Mouse (Mus musculus): ENCODE measurements around the gene Otoa.

Otoa gene

DNA sequence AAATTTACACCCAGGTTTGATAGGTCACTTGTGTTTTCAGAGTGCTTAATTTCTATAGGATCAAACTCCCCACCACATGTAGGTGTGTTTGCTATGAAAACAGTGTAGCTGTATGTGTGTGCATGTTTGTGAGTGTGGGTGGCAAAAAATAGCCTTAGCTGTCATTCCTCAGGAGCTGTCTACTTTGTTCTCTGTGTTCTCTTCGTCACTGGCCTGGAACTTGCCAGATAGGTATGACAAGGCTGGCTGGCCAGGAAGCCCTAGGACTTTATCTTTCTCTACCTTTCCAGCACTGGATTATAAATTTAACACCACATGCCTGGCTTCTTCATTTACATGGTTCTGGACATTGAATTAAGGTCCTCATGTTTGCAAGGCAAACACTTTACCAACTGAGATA lies 37.2 kb upstream of the Otoa start:
- TF ChIP-seq CTCF (conservative IDR thresholded peaks at IDR 0.05; ENCODE audit: low read length) (no peak), POU5F1 (IDR thresholded peaks at IDR 0.05; ENCODE audit: borderline replicate concordance, low read length) (no peak), NANOG (IDR thresholded peaks at IDR 0.05; ENCODE audit: borderline replicate concordance, low read length) (no peak)
- H3K9me3 ChIP-seq (ENCODE audit: low read length): no peaks in the 10 kb centered on the region
- no peak overlapping the region for H3K4me3 ChIP-seq (replicated peaks; ENCODE audit: low read length)
- no peaks in the 10 kb centered on the region for H3K27me3 ChIP-seq (ENCODE audit: insufficient read depth, low read length)
- peaks cover 13% of the 10 kb centered on the region; the same call in 1 of the 2 replicates for H3K36me3 ChIP-seq (ENCODE audit: insufficient read depth, low read length)
- no peaks in the 10 kb centered on the region for H3K4me1 ChIP-seq (replicated peaks; ENCODE audit: low read depth, low read length)

DNA sequence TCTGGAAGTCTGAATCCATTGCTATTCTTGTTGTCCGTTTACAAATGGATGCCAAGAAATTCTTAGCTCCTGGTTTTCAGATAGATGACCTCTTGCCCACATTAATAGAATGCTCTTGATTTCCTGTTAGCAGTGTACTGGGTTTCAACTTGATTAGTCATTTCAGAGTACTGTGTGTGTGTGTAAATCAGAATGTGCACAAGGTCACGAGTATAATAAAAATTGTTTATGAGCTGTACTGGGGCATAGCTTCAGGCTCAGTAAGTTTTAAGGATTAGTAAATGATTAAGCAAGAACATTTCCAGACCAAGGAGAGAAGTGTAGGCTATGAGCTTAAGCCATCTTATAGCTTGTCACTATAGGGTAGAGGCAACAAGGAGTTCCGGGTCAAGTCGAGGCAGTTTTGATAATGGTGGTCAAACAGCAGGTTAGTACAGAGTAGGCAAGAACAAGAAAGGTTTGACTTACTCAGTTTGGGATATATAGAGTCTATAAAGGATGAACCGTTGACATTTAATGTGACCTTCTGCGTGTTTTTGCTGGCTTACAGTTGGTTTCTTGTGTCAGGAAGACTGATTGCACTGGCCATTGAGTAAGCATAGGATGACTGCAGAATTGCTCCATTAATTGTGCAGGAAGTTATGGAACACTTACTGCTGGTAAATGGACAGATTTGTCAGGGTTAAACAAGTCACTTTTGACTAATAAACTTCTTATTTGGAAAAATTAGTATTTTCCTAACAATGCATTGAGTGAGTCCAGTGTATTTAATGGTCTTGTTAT lies 35.6 kb upstream of the Otoa start:
- H3K9me3 ChIP-seq (ENCODE audit: low read length): no peaks in the 10 kb centered on the region
- H3K27me3 ChIP-seq (ENCODE audit: insufficient read depth, low read length): no peaks in the 10 kb centered on the region
- no peaks in the 10 kb centered on the region for H3K4me1 ChIP-seq (replicated peaks; ENCODE audit: low read depth, low read length)
- H3K4me3 ChIP-seq (replicated peaks; ENCODE audit: low read length): no peak overlapping the region
- H3K36me3 ChIP-seq (ENCODE audit: insufficient read depth, low read length): peaks cover 14% of the 10 kb centered on the region; the same call in 1 of the 2 replicates
- TF ChIP-seq POU5F1 (IDR thresholded peaks at IDR 0.05; ENCODE audit: borderline replicate concordance, low read length): no peak
- TF ChIP-seq CTCF (conservative IDR thresholded peaks at IDR 0.05; ENCODE audit: low read length): no peak
- TF ChIP-seq NANOG (IDR thresholded peaks at IDR 0.05; ENCODE audit: borderline replicate concordance, low read length): no peak

DNA sequence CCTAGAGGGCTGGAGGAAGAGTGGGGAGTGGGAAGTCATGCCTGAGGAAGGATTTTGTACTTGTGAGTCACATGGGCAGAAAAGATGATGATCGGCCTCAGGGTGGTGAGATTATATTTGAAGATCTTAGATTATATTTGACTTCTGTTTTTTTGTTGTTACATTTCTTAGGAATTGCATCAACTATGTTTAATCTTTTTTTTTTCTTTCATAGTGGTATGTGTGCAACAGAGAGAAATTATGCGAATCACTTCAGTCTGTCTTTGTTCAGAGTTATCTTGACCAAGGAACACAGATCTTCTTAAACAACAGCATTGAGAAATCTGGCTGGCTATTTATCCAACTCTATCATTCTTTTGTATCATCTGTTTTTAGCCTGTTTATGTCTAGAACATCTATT lies 33.8 kb upstream of the Otoa start:
- H3K4me3 ChIP-seq (replicated peaks; ENCODE audit: low read length): no peak overlapping the region
- no peaks in the 10 kb centered on the region for H3K27me3 ChIP-seq (ENCODE audit: insufficient read depth, low read length)
- peaks cover 29% of the 10 kb centered on the region for H3K36me3 ChIP-seq (ENCODE audit: insufficient read depth, low read length)
- no peaks in the 10 kb centered on the region for H3K4me1 ChIP-seq (replicated peaks; ENCODE audit: low read depth, low read length)
- TF ChIP-seq CTCF (conservative IDR thresholded peaks at IDR 0.05; ENCODE audit: low read length) (no peak), NANOG (IDR thresholded peaks at IDR 0.05; ENCODE audit: borderline replicate concordance, low read length) (no peak), POU5F1 (IDR thresholded peaks at IDR 0.05; ENCODE audit: borderline replicate concordance, low read length) (no peak)
- H3K9me3 ChIP-seq (ENCODE audit: low read length): no peaks in the 10 kb centered on the region

- Histone ChIP-seq H3K36me3 (ENCODE audit: insufficient read depth, low read length) (peaks cover 67% of the 10 kb centered on the region), H3K27me3 (ENCODE audit: insufficient read depth, low read length) (no peaks in the 10 kb centered on the region), H3K4me1 (replicated peaks; ENCODE audit: low read depth, low read length) (no peaks in the 10 kb centered on the region), H3K4me3 (replicated peaks; ENCODE audit: low read length) (no peak overlapping the region), H3K9me3 (ENCODE audit: low read length) (no peaks in the 10 kb centered on the region)
- no peak for TF ChIP-seq NANOG (IDR thresholded peaks at IDR 0.05; ENCODE audit: borderline replicate concordance, low read length)
- TF ChIP-seq CTCF (conservative IDR thresholded peaks at IDR 0.05; ENCODE audit: low read length): no peak
- TF ChIP-seq POU5F1 (IDR thresholded peaks at IDR 0.05; ENCODE audit: borderline replicate concordance, low read length): no peak
Observed at GRCm38 (mm10) chr7:121053071-121053470, 28.4 kb upstream of the Otoa start.

GRCm38 (mm10) chr7:121059477-121060218 lies 21.8 kb upstream of the Otoa start:
- H3K9me3 ChIP-seq (ENCODE audit: low read length): no peaks in the 10 kb centered on the region

GRCm38 (mm10) chr7:121064309-121064708 lies 17.1 kb upstream of the Otoa start:
- TF ChIP-seq CTCF (conservative IDR thresholded peaks at IDR 0.05; ENCODE audit: low read length) (no peak), POU5F1 (IDR thresholded peaks at IDR 0.05; ENCODE audit: borderline replicate concordance, low read length) (no peak), NANOG (IDR thresholded peaks at IDR 0.05; ENCODE audit: borderline replicate concordance, low read length) (no peak)
- no peaks in the 10 kb centered on the region for H3K27me3 ChIP-seq (ENCODE audit: insufficient read depth, low read length)

More at GRCm38 (mm10) chr7:121059477-121060218, 21.8 kb upstream of the Otoa start:
- Histone ChIP-seq H3K4me1 (replicated peaks; ENCODE audit: low read depth, low read length) (no peaks in the 10 kb centered on the region), H3K4me3 (replicated peaks; ENCODE audit: low read length) (no peak overlapping the region), H3K36me3 (ENCODE audit: insufficient read depth, low read length) (peaks cover 45% of the 10 kb centered on the region), H3K27me3 (ENCODE audit: insufficient read depth, low read length) (no peaks in the 10 kb centered on the region)
- TF ChIP-seq POU5F1 (IDR thresholded peaks at IDR 0.05; ENCODE audit: borderline replicate concordance, low read length): no peak
- no peak for TF ChIP-seq CTCF (conservative IDR thresholded peaks at IDR 0.05; ENCODE audit: low read length)
- TF ChIP-seq NANOG (IDR thresholded peaks at IDR 0.05; ENCODE audit: borderline replicate concordance, low read length): no peak

GRCm38 (mm10) chr7:121071276-121071675 lies 10.2 kb upstream of the Otoa start:
- H3K4me3 ChIP-seq (replicated peaks; ENCODE audit: low read length): no peak overlapping the region
- peaks cover 4% of the 10 kb centered on the region; the same call in 1 of the 2 replicates for H3K9me3 ChIP-seq (ENCODE audit: low read length)
- TF ChIP-seq CTCF (conservative IDR thresholded peaks at IDR 0.05; ENCODE audit: low read length): no peak
- TF ChIP-seq NANOG (IDR thresholded peaks at IDR 0.05; ENCODE audit: borderline replicate concordance, low read length): no peak
- TF ChIP-seq POU5F1 (IDR thresholded peaks at IDR 0.05; ENCODE audit: borderline replicate concordance, low read length): no peak
- peaks cover 62% of the 10 kb centered on the region for H3K36me3 ChIP-seq (ENCODE audit: insufficient read depth, low read length)
- no peaks in the 10 kb centered on the region for H3K27me3 ChIP-seq (ENCODE audit: insufficient read depth, low read length)
- no peaks in the 10 kb centered on the region for H3K4me1 ChIP-seq (replicated peaks; ENCODE audit: low read depth, low read length)

More at GRCm38 (mm10) chr7:121064309-121064708, 17.1 kb upstream of the Otoa start:
- Histone ChIP-seq H3K36me3 (ENCODE audit: insufficient read depth, low read length) (peaks cover 37% of the 10 kb centered on the region), H3K4me1 (replicated peaks; ENCODE audit: low read depth, low read length) (no peaks in the 10 kb centered on the region), H3K9me3 (ENCODE audit: low read length) (peaks cover 11% of the 10 kb centered on the region; the same call in 1 of the 2 replicates), H3K4me3 (replicated peaks; ENCODE audit: low read length) (no peak overlapping the region)

DNA sequence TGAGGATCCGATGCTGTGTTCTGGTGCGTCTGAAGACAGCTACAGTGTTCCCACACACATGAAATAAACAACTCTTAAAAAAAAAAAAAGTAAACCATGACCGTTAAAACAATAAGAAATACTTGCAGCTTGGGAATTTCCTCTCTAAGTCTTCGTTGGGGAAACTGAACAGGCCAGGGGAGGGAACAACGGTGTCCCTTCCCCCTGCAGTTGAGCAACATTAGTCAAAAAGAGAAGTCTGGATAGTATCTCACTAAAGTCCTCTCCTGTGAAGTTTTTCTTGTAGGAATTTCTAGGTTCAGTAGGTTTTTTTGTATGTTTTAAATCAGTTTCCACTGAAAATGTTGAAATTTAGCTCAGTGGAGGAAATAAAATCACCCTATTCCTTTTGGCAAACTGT lies 8.9 kb upstream of the Otoa start:
- H3K9me3 ChIP-seq (ENCODE audit: low read length): no peaks in the 10 kb centered on the region
- H3K27me3 ChIP-seq (ENCODE audit: insufficient read depth, low read length): no peaks in the 10 kb centered on the region
- no peak overlapping the region for H3K4me3 ChIP-seq (replicated peaks; ENCODE audit: low read length)
- no peak for TF ChIP-seq POU5F1 (IDR thresholded peaks at IDR 0.05; ENCODE audit: borderline replicate concordance, low read length)
- TF ChIP-seq NANOG (IDR thresholded peaks at IDR 0.05; ENCODE audit: borderline replicate concordance, low read length): no peak
- H3K36me3 ChIP-seq (ENCODE audit: insufficient read depth, low read length): peaks cover 70% of the 10 kb centered on the region
- H3K4me1 ChIP-seq (replicated peaks; ENCODE audit: low read depth, low read length): no peaks in the 10 kb centered on the region
